Mouse (Mus musculus) MEL (cell line): ENCODE measurements around the gene Trappc2.

ENCODE experiments used
- CTCF ChIP-seq, 3 experiments: IDR thresholded peaks in 2 of 3; conservative IDR thresholded peaks in 1 of 3; 2 replicates each; pipeline ENCODE4 v1.5.1; 2011 to 2012; ENCODE audit warnings: low read length in 3 of 3, low read depth in 2 of 3, mild to moderate bottlenecking in 2 of 3, improper control_type of control experiment in 1 of 3, inconsistent platforms in 1 of 3, mixed read lengths in 1 of 3, moderate library complexity in 1 of 3; ENCODE audit not compliant: control insufficient read depth in 1 of 3, insufficient read depth in 1 of 3, poor library complexity in 1 of 3, severe bottlenecking in 1 of 3
- E2F4 ChIP-seq: IDR thresholded peaks from 2 replicates; pipeline ENCODE4 v1.6.1; 2011; ENCODE audit warnings: low read depth, low read length, improper control_type of control experiment, borderline replicate concordance
- MAX ChIP-seq: IDR thresholded peaks from 2 replicates; pipeline ENCODE4 v1.6.1; 2011; ENCODE audit warnings: low read length, improper control_type of control experiment
- POLR2A ChIP-seq, 2 experiments: IDR thresholded peaks; 2 replicates each; pipeline ENCODE4 v1.6.1; 2011 to 2012; ENCODE audit warnings: low read length in 2 of 2, mild to moderate bottlenecking in 2 of 2, control low read depth in 1 of 2, improper control_type of control experiment in 1 of 2, low read depth in 1 of 2, moderate library complexity in 1 of 2; ENCODE audit not compliant: control insufficient read depth in 1 of 2, insufficient read depth in 1 of 2, poor library complexity in 1 of 2
- ZC3H11A ChIP-seq: IDR thresholded peaks from 2 replicates; pipeline ENCODE4 v1.6.1; 2012; ENCODE audit warnings: low read depth, mild to moderate bottlenecking, inconsistent platforms, low read length, improper control_type of control experiment

- TF ChIP-seq MAX = peak; percentile 81
- no peak for TF ChIP-seq ZC3H11A
- TF ChIP-seq E2F4 = peak; percentile 64; the same call in 1 of the 2 replicates
- no peak for TF ChIP-seq POLR2A (IDR thresholded peaks at IDR 0.05; ENCODE audit: control insufficient read depth in 1 of 2, insufficient read depth in 1 of 2, low read depth in 1 of 2, low read length in 2 of 2, poor library complexity in 1 of 2)
- TF ChIP-seq CTCF (IDR thresholded peaks at IDR 0.05 in 2 of 3, conservative IDR thresholded peaks at IDR 0.05 in 1 of 3; ENCODE audit: control insufficient read depth in 1 of 3, insufficient read depth in 1 of 3, low read depth in 2 of 3, low read length in 3 of 3, poor library complexity in 1 of 3, severe bottlenecking in 1 of 3) = no peak
Measured at GRCm38 (mm10) chrX:166478631-166479364, 38.4 kb downstream of the Trappc2 start.
